Mouse (Mus musculus) spleen, adult 2 months (tissue): ENCODE measurements at regions not wholly inside any gene's neighbourhood (a gene's known extent, or its start where the extent isn't known, plus 50 kb on each side); places are given as distances from the start of the nearest gene placed in this dataset.

Source experiments
- DNase-seq, 2 experiments: peaks; one replicate each; pipeline versions ENCODE4 v3.0.0 to v3.0.0-alpha.2; 2012 to 2021; ENCODE audit warnings: low spot score in 2 of 2, low read depth in 1 of 2
- H3K27ac ChIP-seq: fragments of 200-500 bp; 2 replicates; pipeline ENCODE4 v1.5.1; 2012; ENCODE audit warnings: low read length, inconsistent platforms; ENCODE audit not compliant: insufficient read depth
- H3K27me3 ChIP-seq: fragments of 200-500 bp; 2 replicates; pipeline ENCODE4 v1.6.1; 2012; ENCODE audit warnings: mild to moderate bottlenecking, moderate library complexity, low read length, inconsistent platforms; ENCODE audit not compliant: control insufficient read depth, insufficient read depth
- H3K36me3 ChIP-seq: fragments of 200-500 bp; 2 replicates; pipeline ENCODE4 v1.6.1; 2012; ENCODE audit warnings: mild to moderate bottlenecking, low read length, inconsistent platforms; ENCODE audit not compliant: control insufficient read depth, insufficient read depth
- H3K4me1 ChIP-seq: fragments of 200-500 bp; 2 replicates; pipeline ENCODE4 v1.6.1; 2011; ENCODE audit warnings: inconsistent platforms; ENCODE audit not compliant: control insufficient read depth, insufficient read depth, insufficient read length
- H3K4me3 ChIP-seq: fragments of 200-500 bp; 2 replicates; pipeline ENCODE4 v1.5.1; 2011; ENCODE audit warnings: mild to moderate bottlenecking, inconsistent platforms; ENCODE audit not compliant: insufficient read depth, insufficient read length; ENCODE audit errors: extremely low read depth
- CTCF ChIP-seq: fragments of 200-500 bp; IDR thresholded peaks from 2 replicates; pipeline ENCODE4 v1.5.1; 2011; ENCODE audit warnings: mild to moderate bottlenecking, inconsistent platforms; ENCODE audit not compliant: insufficient read depth, insufficient read length, insufficient replicate concordance; ENCODE audit errors: extremely low read depth
- POLR2A ChIP-seq: fragments of 200-500 bp; IDR thresholded peaks from 2 replicates; pipeline ENCODE4 v1.6.1; 2011; ENCODE audit warnings: low read depth, low read length, inconsistent platforms
- WGBS: fragments of 180-500 bp; shearing (Covaris S2); methylation state at CpG from one replicate; pipeline ENCODE4 v1.1.7; 2018; 5-methylcytosine and 5-hydroxymethylcytosine counted together

GRCm38 (mm10) chr7:72589241-72589668 is 282.8 kb upstream of the Mctp2 start:
- H3K4me1 ChIP-seq: no peaks in the 10 kb centered on the region
- H3K4me3 ChIP-seq: no peak overlapping the region
- no peak overlapping the region for H3K27ac ChIP-seq
- H3K27me3 ChIP-seq: no peaks in the 10 kb centered on the region
- TF ChIP-seq CTCF (no peak), POLR2A (no peak)
- no peaks in the 10 kb centered on the region for H3K36me3 ChIP-seq
- WGBS: 73% methylated on average over 3 of the region's 3 CpGs
- no peak for DNase-seq

GRCm38 (mm10) chr7:72590351-72591115 is 284.1 kb upstream of the Mctp2 start:
- 83% methylated on average over 4 of the region's 4 CpGs for WGBS
- Histone ChIP-seq H3K4me3 (no peak overlapping the region), H3K4me1 (no peaks in the 10 kb centered on the region), H3K27ac (no peak overlapping the region), H3K27me3 (no peaks in the 10 kb centered on the region), H3K36me3 (no peaks in the 10 kb centered on the region)
- TF ChIP-seq POLR2A: no peak
- TF ChIP-seq CTCF: no peak
- no peak for DNase-seq

- 88% methylated on average over 6 of the region's 6 CpGs for WGBS
- no peaks in the 10 kb centered on the region for H3K27me3 ChIP-seq
- no peaks in the 10 kb centered on the region for H3K4me1 ChIP-seq
- no peak overlapping the region for H3K27ac ChIP-seq
- no peaks in the 10 kb centered on the region for H3K36me3 ChIP-seq
- no peak for TF ChIP-seq CTCF
- DNase-seq: no peak
- no peak overlapping the region for H3K4me3 ChIP-seq
Measured at GRCm38 (mm10) chr7:72592110-72592509, 285.7 kb upstream of the Mctp2 start.

GRCm38 (mm10) chr7:72592649-72593048 is 286.2 kb upstream of the Mctp2 start:
- Histone ChIP-seq H3K27ac (no peak overlapping the region), H3K4me1 (no peaks in the 10 kb centered on the region), H3K36me3 (no peaks in the 10 kb centered on the region), H3K27me3 (no peaks in the 10 kb centered on the region), H3K4me3 (no peak overlapping the region)
- TF ChIP-seq POLR2A: no peak
- no peak for TF ChIP-seq CTCF
- WGBS: 82% methylated on average over 3 of the region's 3 CpGs
- DNase-seq: no peak

- Histone ChIP-seq H3K27me3 (no peaks in the 10 kb centered on the region), H3K27ac (no peak overlapping the region), H3K36me3 (no peaks in the 10 kb centered on the region), H3K4me3 (no peak overlapping the region), H3K4me1 (no peaks in the 10 kb centered on the region)
- TF ChIP-seq CTCF (no peak), POLR2A (no peak)
- WGBS: 84% methylated on average over 1 of the region's 1 CpGs
- DNase-seq: no peak
Measured at GRCm38 (mm10) chr7:72593259-72593658, 286.9 kb upstream of the Mctp2 start.

- no peaks in the 10 kb centered on the region for H3K27me3 ChIP-seq
- H3K4me3 ChIP-seq: no peak overlapping the region
- no peaks in the 10 kb centered on the region for H3K36me3 ChIP-seq
- no peak overlapping the region for H3K27ac ChIP-seq
- H3K4me1 ChIP-seq: no peaks in the 10 kb centered on the region
- no peak for DNase-seq
- TF ChIP-seq CTCF (no peak), POLR2A (no peak)
- WGBS: 81% methylated on average over 1 of the region's 1 CpGs
Measured at GRCm38 (mm10) chr7:72594741-72595140, 288.3 kb upstream of the Mctp2 start.

- no peak for DNase-seq
- H3K27ac ChIP-seq: no peak overlapping the region
- H3K36me3 ChIP-seq: no peaks in the 10 kb centered on the region
- TF ChIP-seq POLR2A (no peak), CTCF (no peak)
- H3K4me3 ChIP-seq: no peak overlapping the region
- no peaks in the 10 kb centered on the region for H3K4me1 ChIP-seq
- no peaks in the 10 kb centered on the region for H3K27me3 ChIP-seq
Measured at GRCm38 (mm10) chr7:72596985-72597384, 290.6 kb upstream of the Mctp2 start.
